Mouse (Mus musculus) thymus, adult 18-20 months (tissue): ENCODE data around the gene Hist1h4h.

ENCODE experiments used
- DNase-seq, 2 experiments: peaks; one replicate each; pipeline ENCODE4 v3.0.0; 2022; ENCODE audit warnings: mixed read lengths in 2 of 2

Gene Hist1h4h

GRCm38 (mm10) chr13:23576906-23577639 lies 46.2 kb downstream of the Hist1h4h start:
- no peak for DNase-seq

DNA sequence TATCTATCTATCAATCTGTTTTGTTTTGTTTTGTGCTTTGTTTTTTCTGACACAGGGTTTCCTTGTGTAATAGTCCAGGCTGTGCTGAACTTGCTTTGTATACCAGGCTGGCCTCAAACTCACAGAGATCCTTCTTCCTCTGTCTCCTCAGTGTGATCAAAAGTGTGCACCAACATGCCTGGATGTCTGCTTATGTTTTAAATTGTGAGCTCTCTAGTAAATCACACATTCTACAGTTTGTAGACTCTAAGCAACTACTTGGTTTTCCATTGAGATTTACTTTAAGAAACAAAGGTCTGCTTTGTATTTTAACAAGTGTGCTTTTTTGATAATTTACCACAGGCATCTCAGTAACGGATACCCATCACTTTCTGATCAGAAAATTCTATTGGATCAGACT lies 47.0 kb downstream of the Hist1h4h start:
- DNase-seq, result no peak
